Mouse (Mus musculus) ovary, postnatal 10 days (tissue): ENCODE data around the gene Mylk.

ENCODE experiments used
- DNase-seq: peaks from one replicate; pipeline ENCODE4 v3.0.0; 2022; ENCODE audit warnings: low spot score

The Mylk gene

GRCm38 (mm10) chr16:34941915-34942314, 196.9 kb downstream of the Mylk start:
- DNase-seq = no peak

GRCm38 (mm10) chr16:34946301-34946700, 201.3 kb downstream of the Mylk start:
- no peak for DNase-seq

- DNase-seq = no peak
These were observed 205.9 kb downstream of the Mylk start for GRCm38 (mm10) chr16:34950935-34951334.

GRCm38 (mm10) chr16:34952254-34952653, 207.2 kb downstream of the Mylk start:
- DNase-seq = no peak

GRCm38 (mm10) chr16:34952798-34953197, 207.8 kb downstream of the Mylk start:
- DNase-seq = no peak

GRCm38 (mm10) chr16:34953501-34953900, 208.5 kb downstream of the Mylk start:
- DNase-seq = no peak

- no peak for DNase-seq
These were observed 212.6 kb downstream of the Mylk start for GRCm38 (mm10) chr16:34957487-34958230.

DNA sequence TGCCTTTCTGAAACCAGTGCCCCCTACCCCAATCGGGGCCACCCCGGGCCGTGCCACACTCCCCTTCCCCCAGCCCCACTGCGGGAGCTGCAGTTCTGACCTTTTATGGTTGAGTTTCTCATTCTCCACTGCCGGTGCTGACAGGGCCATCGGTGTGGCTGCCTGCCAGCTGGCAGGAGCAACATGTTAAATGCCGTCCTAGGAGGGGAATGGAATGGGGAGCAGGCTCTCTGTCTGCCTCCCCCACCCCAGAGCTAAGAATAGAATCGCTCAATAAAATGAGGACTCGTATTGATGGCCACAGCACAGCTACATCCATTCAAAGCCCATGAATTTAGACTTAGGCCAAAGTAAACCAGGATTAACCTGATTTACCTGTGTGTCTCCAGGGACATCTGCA, 213.7 kb downstream of the Mylk start:
- peak; percentile 44 for DNase-seq

- DNase-seq = no peak
These were observed 214.3 kb downstream of the Mylk start for GRCm38 (mm10) chr16:34959261-34959660.

GRCm38 (mm10) chr16:34960243-34960642, 215.2 kb downstream of the Mylk start:
- no peak for DNase-seq

GRCm38 (mm10) chr16:34960866-34961582, 216.0 kb downstream of the Mylk start:
- no peak for DNase-seq

GRCm38 (mm10) chr16:34962322-34962721, 217.3 kb downstream of the Mylk start:
- DNase-seq = no peak

- no peak for DNase-seq
These were observed 218.0 kb downstream of the Mylk start for GRCm38 (mm10) chr16:34963008-34963407.

- no peak for DNase-seq
These were observed 221.6 kb downstream of the Mylk start for GRCm38 (mm10) chr16:34966620-34967081.

- no peak for DNase-seq
These were observed 222.2 kb downstream of the Mylk start for GRCm38 (mm10) chr16:34967120-34967800.

GRCm38 (mm10) chr16:34968181-34968580, 223.2 kb downstream of the Mylk start:
- DNase-seq = no peak

DNA sequence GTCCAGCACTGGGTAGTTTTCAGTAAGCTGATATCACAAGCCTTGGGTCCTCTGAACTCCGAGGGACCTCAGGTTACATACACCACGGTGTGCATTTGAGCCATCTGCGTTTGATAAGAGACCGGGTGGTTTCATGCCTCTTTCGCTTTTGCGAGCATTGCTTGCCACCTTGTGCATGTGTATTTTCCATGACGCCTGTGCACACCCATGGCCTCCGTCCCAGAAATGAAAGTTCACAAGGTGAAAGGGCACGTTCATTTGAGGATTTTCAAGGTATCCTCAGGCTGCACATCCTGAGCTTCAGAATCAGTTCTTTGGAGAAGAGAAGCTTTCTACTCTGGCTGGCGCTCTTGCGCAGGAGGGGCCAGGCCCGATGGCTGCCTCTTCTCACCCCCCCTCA, 227.5 kb downstream of the Mylk start:
- DNase-seq = no peak

DNA sequence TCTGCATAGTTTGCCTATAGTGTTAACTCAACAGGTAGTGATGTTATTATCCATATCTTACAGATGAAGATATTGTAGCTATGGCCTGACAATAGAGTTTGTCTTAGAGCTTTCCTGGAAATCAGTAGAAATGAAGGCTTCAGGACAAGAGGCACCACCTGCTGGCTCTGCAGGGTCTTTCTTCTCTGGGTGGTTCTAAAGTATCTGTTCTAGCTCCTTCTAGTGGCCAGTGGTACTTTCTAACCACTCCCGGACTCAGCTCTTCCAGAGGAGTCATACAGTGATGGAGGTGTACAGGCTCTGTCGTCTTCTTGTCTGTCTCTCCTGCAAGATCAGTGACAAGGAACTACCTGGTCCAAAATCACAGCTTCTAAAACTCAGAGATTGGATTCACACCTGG, 230.5 kb downstream of the Mylk start:
- DNase-seq = no peak

GRCm38 (mm10) chr16:34976630-34977029, 231.6 kb downstream of the Mylk start:
- no peak for DNase-seq

- DNase-seq = no peak
These were observed 233.0 kb downstream of the Mylk start for GRCm38 (mm10) chr16:34978018-34978417.

GRCm38 (mm10) chr16:34981009-34981408, 236.0 kb downstream of the Mylk start:
- no peak for DNase-seq

- no peak for DNase-seq
These were observed 239.4 kb downstream of the Mylk start for GRCm38 (mm10) chr16:34984203-34985030.
